Mouse (Mus musculus) ES-Bruce4 (cell line): ENCODE measurements around the gene Tsnax.
A peak's percentile ranks its signal among the peaks of the same experiment; 100 is the strongest.

Experiments
- CTCF ChIP-seq: IDR thresholded peaks from one replicate; pipeline ENCODE4 v1.8.1; 2011; ENCODE audit warnings: low read depth, low read length
- EP300 ChIP-seq: IDR thresholded peaks from 2 replicates; pipeline ENCODE4 v1.6.1; 2011; ENCODE audit warnings: low read depth, low read length; ENCODE audit not compliant: insufficient read depth
- POLR2A ChIP-seq: IDR thresholded peaks from one replicate; pipeline ENCODE4 v1.8.1; 2011; ENCODE audit warnings: low read length; ENCODE audit not compliant: insufficient read depth

GRCm38 (mm10) chr8:124980828-124981227 is 32.0 kb upstream of the Tsnax start:
- TF ChIP-seq CTCF (peak; percentile 27), POLR2A (no peak), EP300 (no peak)
